Mouse (Mus musculus): ENCODE data around the gene Zcchc24. TPM values are rescaled to one million over a fixed set of nuclear protein-coding genes. Genes with fewer than 3 reads are reported as not detected.

Gene Zcchc24
- polyA plus RNA-seq, 3 experiments from 2014 or later = 0.11 to 0.28 (median 0.23) TPM

GRCm38 (mm10) chr14:25664310-25664695 is 104.5 kb downstream of the Zcchc24 start:
- no peak for ATAC-seq

GRCm38 (mm10) chr14:25663649-25664309 is 105.1 kb downstream of the Zcchc24 start:
- no peak for ATAC-seq

Other genes starting within 250 kb of the Zcchc24 start
- 10 to 100 TPM; 19.9 to 30.3 (median 23.0) TPM for gene Ppif, start 74.9 kb downstream of the Zcchc24 start, polyA plus RNA-seq (2017; shearing (Covaris generic))
- 10 to 100 TPM; 55.1 to 93.1 (median 65.4) TPM for gene Anxa11, start 73.1 kb upstream of the Zcchc24 start, polyA plus RNA-seq (2017; shearing (Covaris generic))
- gene Plac9a, start 134.1 kb upstream of the Zcchc24 start, polyA plus RNA-seq (2017; shearing (Covaris generic)) = not detected
- gene Tmem254a, start 158.6 kb upstream of the Zcchc24 start, polyA plus RNA-seq (2017; shearing (Covaris generic)) = 1 to 10 TPM; 2.7 to 8.9 (median 4.3) TPM
- gene Cphx1, start 169.3 kb upstream of the Zcchc24 start, polyA plus RNA-seq (2017; shearing (Covaris generic)) = not detected
- gene Duxbl1, start 209.5 kb upstream of the Zcchc24 start, polyA plus RNA-seq (2017; shearing (Covaris generic)) = not detected